Mouse (Mus musculus): ENCODE measurements around the gene Smok3c. TPM values are rescaled to one million over a fixed set of nuclear protein-coding genes. Genes with fewer than 3 reads are reported as not detected.
A peak's percentile ranks its signal among the peaks of the same experiment; 100 is the strongest.
"Not testable (repeated sequence)": the region's sequence is repeated elsewhere in the genome, so short reads cannot be mapped to it uniquely, and the experiment has no call there.

The Smok3c gene
- not detected in 2 replicates for polyA plus RNA-seq (2012; ENCODE audit: insufficient read depth, insufficient read length, missing spikeins)

GRCm38 (mm10) chr5:138052894-138053293 is at the start of gene Smok3c:
Smok3c (plus strand) TSS chr5:138053194.
- H3K4me1 ChIP-seq (ENCODE audit: control insufficient read depth, insufficient read depth, insufficient read length, low read length); H3K27ac ChIP-seq (replicated peaks; ENCODE audit: low read depth, low read length); H3K4me3 ChIP-seq (ENCODE audit: insufficient read depth, low read depth, low read length): not testable (repeated sequence)

- Histone ChIP-seq H3K27ac (replicated peaks; ENCODE audit: low read depth, low read length) (no peak overlapping the region), H3K4me1 (ENCODE audit: control insufficient read depth, insufficient read depth, insufficient read length, low read length) (no peaks in the 10 kb centered on the region), H3K4me3 (ENCODE audit: insufficient read depth, low read depth, low read length) (no peak overlapping the region)
Observed at GRCm38 (mm10) chr5:138009437-138009836, 43.6 kb upstream of the Smok3c start.

- Histone ChIP-seq H3K27ac (replicated peaks; ENCODE audit: low read depth, low read length) (no peak overlapping the region), H3K4me1 (ENCODE audit: control insufficient read depth, insufficient read depth, insufficient read length, low read length) (no peaks in the 10 kb centered on the region), H3K4me3 (ENCODE audit: insufficient read depth, low read depth, low read length) (no peak overlapping the region)
Observed at GRCm38 (mm10) chr5:138012382-138012781, 40.6 kb upstream of the Smok3c start.

- Histone ChIP-seq H3K27ac (replicated peaks; ENCODE audit: low read depth, low read length) (no peak overlapping the region), H3K4me1 (ENCODE audit: control insufficient read depth, insufficient read depth, insufficient read length, low read length) (no peaks in the 10 kb centered on the region), H3K4me3 (ENCODE audit: insufficient read depth, low read depth, low read length) (no peak overlapping the region)
Observed at GRCm38 (mm10) chr5:138016530-138016929, 36.5 kb upstream of the Smok3c start.

GRCm38 (mm10) chr5:138016997-138017396 is 36.0 kb upstream of the Smok3c start:
- Histone ChIP-seq H3K4me3 (ENCODE audit: insufficient read depth, low read depth, low read length) (no peak overlapping the region), H3K4me1 (ENCODE audit: control insufficient read depth, insufficient read depth, insufficient read length, low read length) (no peaks in the 10 kb centered on the region), H3K27ac (replicated peaks; ENCODE audit: low read depth, low read length) (no peak overlapping the region)

GRCm38 (mm10) chr5:138019577-138019976 is 33.4 kb upstream of the Smok3c start:
- not testable (repeated sequence) for H3K27ac ChIP-seq (replicated peaks; ENCODE audit: low read depth, low read length); H3K4me3 ChIP-seq (ENCODE audit: insufficient read depth, low read depth, low read length); H3K4me1 ChIP-seq (ENCODE audit: control insufficient read depth, insufficient read depth, insufficient read length, low read length)

- H3K4me3 ChIP-seq (ENCODE audit: insufficient read depth, low read depth, low read length); H3K4me1 ChIP-seq (ENCODE audit: control insufficient read depth, insufficient read depth, insufficient read length, low read length); H3K27ac ChIP-seq (replicated peaks; ENCODE audit: low read depth, low read length): not testable (repeated sequence)
Observed at GRCm38 (mm10) chr5:138020961-138021479, 32.0 kb upstream of the Smok3c start, which contains the start of the genes Smok3a and Smok3b. Smok3a (plus strand) TSS chr5:138021261. Smok3b (plus strand) TSS chr5:138021429.

- Histone ChIP-seq H3K27ac (replicated peaks; ENCODE audit: low read depth, low read length) (no peak overlapping the region), H3K4me3 (ENCODE audit: insufficient read depth, low read depth, low read length) (no peak overlapping the region), H3K4me1 (ENCODE audit: control insufficient read depth, insufficient read depth, insufficient read length, low read length) (no peaks in the 10 kb centered on the region)
Observed at GRCm38 (mm10) chr5:138073803-138074202, 20.8 kb downstream of the Smok3c start.

GRCm38 (mm10) chr5:138075684-138076083 is 22.7 kb downstream of the Smok3c start:
- Histone ChIP-seq H3K4me3 (ENCODE audit: insufficient read depth, low read depth, low read length) (no peak overlapping the region), H3K4me1 (ENCODE audit: control insufficient read depth, insufficient read depth, insufficient read length, low read length) (no peaks in the 10 kb centered on the region), H3K27ac (replicated peaks; ENCODE audit: low read depth, low read length) (no peak overlapping the region)

- no peaks in the 10 kb centered on the region for H3K4me1 ChIP-seq (ENCODE audit: control insufficient read depth, insufficient read depth, insufficient read length, low read length)
- no peak overlapping the region for H3K27ac ChIP-seq (replicated peaks; ENCODE audit: low read depth, low read length)
- no peak overlapping the region for H3K4me3 ChIP-seq (ENCODE audit: insufficient read depth, low read depth, low read length)
Observed at GRCm38 (mm10) chr5:138076148-138076547, 23.2 kb downstream of the Smok3c start.

GRCm38 (mm10) chr5:138080456-138080855 is 27.5 kb downstream of the Smok3c start:
- Histone ChIP-seq H3K4me1 (ENCODE audit: control insufficient read depth, insufficient read depth, insufficient read length, low read length) (0 out of 2 replicates have a peak, but pooled peaks cover 2% of the 10 kb centered on the region), H3K27ac (replicated peaks; ENCODE audit: low read depth, low read length) (no peak overlapping the region)

GRCm38 (mm10) chr5:138081446-138081845 is 28.5 kb downstream of the Smok3c start:
- Histone ChIP-seq H3K4me1 (ENCODE audit: control insufficient read depth, insufficient read depth, insufficient read length, low read length) (peaks cover 4% of the 10 kb centered on the region; the same call in 1 of the 2 replicates), H3K4me3 (ENCODE audit: insufficient read depth, low read depth, low read length) (no peak overlapping the region), H3K27ac (replicated peaks; ENCODE audit: low read depth, low read length) (no peak overlapping the region)

More at GRCm38 (mm10) chr5:138080456-138080855, 27.5 kb downstream of the Smok3c start:
- H3K4me3 ChIP-seq (ENCODE audit: insufficient read depth, low read depth, low read length), result no peak overlapping the region

GRCm38 (mm10) chr5:138083318-138083900 is 30.4 kb downstream of the Smok3c start:
- Histone ChIP-seq H3K4me1 (ENCODE audit: control insufficient read depth, insufficient read depth, insufficient read length, low read length) (peaks cover 4% of the 10 kb centered on the region; the same call in 1 of the 2 replicates), H3K27ac (replicated peaks; ENCODE audit: low read depth, low read length) (no peak overlapping the region), H3K4me3 (ENCODE audit: insufficient read depth, low read depth, low read length) (no peak overlapping the region)

GRCm38 (mm10) chr5:138083936-138084335 is 30.9 kb downstream of the Smok3c start:
- no peak overlapping the region for H3K27ac ChIP-seq (replicated peaks; ENCODE audit: low read depth, low read length)
- H3K4me1 ChIP-seq (ENCODE audit: control insufficient read depth, insufficient read depth, insufficient read length, low read length), result peaks cover 4% of the 10 kb centered on the region; the same call in 1 of the 2 replicates
- no peak overlapping the region for H3K4me3 ChIP-seq (ENCODE audit: insufficient read depth, low read depth, low read length)

GRCm38 (mm10) chr5:138084507-138084906 is 31.5 kb downstream of the Smok3c start:
- Histone ChIP-seq H3K4me1 (ENCODE audit: control insufficient read depth, insufficient read depth, insufficient read length, low read length) (peaks cover 4% of the 10 kb centered on the region; the same call in 1 of the 2 replicates), H3K4me3 (ENCODE audit: insufficient read depth, low read depth, low read length) (peak overlapping the region; percentile 100), H3K27ac (replicated peaks; ENCODE audit: low read depth, low read length) (no peak overlapping the region)

GRCm38 (mm10) chr5:138084996-138085395 is 32.0 kb downstream of the Smok3c start, which contains the start of gene Zkscan1:
Zkscan1 (plus strand) TSS chr5:138085084.
- peaks cover 4% of the 10 kb centered on the region; the same call in 1 of the 2 replicates for H3K4me1 ChIP-seq (ENCODE audit: control insufficient read depth, insufficient read depth, insufficient read length, low read length)
- peak within 1 kb of the TSS; percentile 85 for H3K27ac ChIP-seq (replicated peaks; ENCODE audit: low read depth, low read length)
- H3K4me3 ChIP-seq (ENCODE audit: insufficient read depth, low read depth, low read length), result peak within 1 kb of the TSS; percentile 100
